Comparison of ENCODE assay signal across 24 mouse cellular contexts in genomic region chr2:128438161-128438822, GRCm38 (mm10).
A peak's percentile ranks its signal among the peaks of the same experiment; 100 is the strongest.
DNase-seq lines count a peak whose midpoint lies in the region; ATAC-seq and TF ChIP-seq lines count a peak whose summit lies in the region.
"Had no signal": no experiment of that assay in that cellular context is flagged by ENCODE, and none has a peak within 500 bp of the region (broad histone marks: within the 10 kb centered on the region; RNA-seq: fewer than 3 reads in every experiment).

No protein-coding gene starts in this region.

- no peak overlapping the region for H3K9ac ChIP-seq in hindbrain, embryonic 13.5 days
- no peak overlapping the region for H3K9ac ChIP-seq in hindbrain, embryonic 12.5 days
- no peak overlapping the region for H3K9ac ChIP-seq in lung, embryonic 14.5 days
- H3K9ac ChIP-seq in hindbrain, embryonic 16.5 days (ENCODE audit: low read depth, low read length) = no peak overlapping the region
- H3K9ac ChIP-seq: embryonic facial prominence, embryonic 12.5 days; forebrain, embryonic 13.5 days; kidney, embryonic 15.5 days; neural tube, embryonic 13.5 days had no signal

- H3K4me1 ChIP-seq in hindbrain, embryonic 13.5 days (replicated peaks) = peaks cover 6% of the 10 kb centered on the region
- peaks cover 9% of the 10 kb centered on the region for H3K4me1 ChIP-seq in hindbrain, embryonic 12.5 days
- peaks cover 8% of the 10 kb centered on the region; the same call in 1 of the 2 replicates for H3K4me1 ChIP-seq in lung, embryonic 14.5 days (ENCODE audit: insufficient read depth)
- no peaks in the 10 kb centered on the region for H3K4me1 ChIP-seq in hindbrain, embryonic 16.5 days (ENCODE audit: control insufficient read depth, insufficient read depth, low read depth, low read length)

- H3K4me3 ChIP-seq in hindbrain, embryonic 13.5 days = no peak overlapping the region
- H3K4me3 ChIP-seq in hindbrain, embryonic 12.5 days = no peak overlapping the region
- no peak overlapping the region for H3K4me3 ChIP-seq in lung, embryonic 14.5 days (ENCODE audit: low read depth, low read length)
- no peak overlapping the region for H3K4me3 ChIP-seq in hindbrain, embryonic 16.5 days (ENCODE audit: low read length)
- H3K4me3 ChIP-seq: embryonic facial prominence, embryonic 12.5 days; forebrain, embryonic 13.5 days; kidney, embryonic 15.5 days; limb, embryonic 10.5 days; myocyte; neural tube, embryonic 13.5 days had no signal

- no peak for TF ChIP-seq CTCF in lung, embryonic 14.5 days (IDR thresholded peaks at IDR 0.05; ENCODE audit: low read depth)

- no peaks in the 10 kb centered on the region for H3K36me3 ChIP-seq in hindbrain, embryonic 13.5 days
- H3K36me3 ChIP-seq in hindbrain, embryonic 12.5 days = no peaks in the 10 kb centered on the region
- H3K36me3 ChIP-seq in lung, embryonic 14.5 days (ENCODE audit: insufficient read depth) = no peaks in the 10 kb centered on the region
- H3K36me3 ChIP-seq in hindbrain, embryonic 16.5 days (ENCODE audit: control insufficient read depth, insufficient read depth, low read length) = no peaks in the 10 kb centered on the region
- H3K36me3 ChIP-seq: embryonic facial prominence, embryonic 12.5 days; kidney, embryonic 15.5 days; limb, embryonic 10.5 days; neural tube, embryonic 13.5 days had no signal

- H3K27ac ChIP-seq in hindbrain, embryonic 13.5 days = 0 out of 2 replicates have a peak overlapping the region, but pooled peaks have one; percentile 30
- H3K27ac ChIP-seq in hindbrain, embryonic 12.5 days = no peak overlapping the region
- H3K27ac ChIP-seq in lung, embryonic 14.5 days (ENCODE audit: low read depth) = peak overlapping the region; percentile 76
- H3K27ac ChIP-seq in hindbrain, embryonic 16.5 days (ENCODE audit: low read depth, low read length) = no peak overlapping the region
- H3K27ac ChIP-seq: embryonic facial prominence, embryonic 12.5 days; forebrain, embryonic 13.5 days; kidney, embryonic 15.5 days; limb, embryonic 10.5 days; neural tube, embryonic 13.5 days had no signal

- ATAC-seq in hindbrain, embryonic 13.5 days (ENCODE audit: low FRiP score) = no peak
- no peak; the same call in 1 of the 2 replicates for ATAC-seq in hindbrain, embryonic 12.5 days (ENCODE audit: low FRiP score)
- ATAC-seq in lung, embryonic 14.5 days (ENCODE audit: insufficient read depth) = peak; percentile 80
- peak; percentile 45 for ATAC-seq in hindbrain, embryonic 16.5 days
- ATAC-seq in erythroid progenitor cell, adult 5-6 weeks (replicated peaks; ENCODE audit: low FRiP score, poor library complexity, severe bottlenecking) = no peak
- ATAC-seq: forebrain, embryonic 13.5 days; intestine, embryonic 16.5 days; midbrain, embryonic 16.5 days had no signal

- no peaks in the 10 kb centered on the region for H3K9me3 ChIP-seq in hindbrain, embryonic 13.5 days
- H3K9me3 ChIP-seq in hindbrain, embryonic 12.5 days (replicated peaks) = no peaks in the 10 kb centered on the region; the same call in 1 of the 2 replicates
- no peaks in the 10 kb centered on the region for H3K9me3 ChIP-seq in lung, embryonic 14.5 days (ENCODE audit: low read depth, low read length)
- no peaks in the 10 kb centered on the region for H3K9me3 ChIP-seq in hindbrain, embryonic 16.5 days (ENCODE audit: control insufficient read depth, low read length)
- H3K9me3 ChIP-seq: embryonic facial prominence, embryonic 12.5 days; forebrain, embryonic 13.5 days; kidney, embryonic 15.5 days; limb, embryonic 10.5 days; neural tube, embryonic 13.5 days had no signal

- H3K4me2 ChIP-seq in hindbrain, embryonic 13.5 days = no peak overlapping the region
- no peak overlapping the region for H3K4me2 ChIP-seq in hindbrain, embryonic 12.5 days (replicated peaks)
- H3K4me2 ChIP-seq in lung, embryonic 14.5 days = no peak overlapping the region
- no peak overlapping the region for H3K4me2 ChIP-seq in hindbrain, embryonic 16.5 days (ENCODE audit: low read length)
- H3K4me2 ChIP-seq: embryonic facial prominence, embryonic 12.5 days; forebrain, embryonic 13.5 days; heart, embryonic 11.5 days; kidney, embryonic 15.5 days; neural tube, embryonic 13.5 days had no signal

- no peaks in the 10 kb centered on the region for H3K27me3 ChIP-seq in hindbrain, embryonic 13.5 days
- H3K27me3 ChIP-seq in hindbrain, embryonic 12.5 days = no peaks in the 10 kb centered on the region
- no peaks in the 10 kb centered on the region for H3K27me3 ChIP-seq in lung, embryonic 14.5 days (ENCODE audit: insufficient read depth, low read length)
- H3K27me3 ChIP-seq in hindbrain, embryonic 16.5 days (replicated peaks; ENCODE audit: control insufficient read depth, insufficient read depth, low read length) = no peaks in the 10 kb centered on the region
- H3K27me3 ChIP-seq: embryonic facial prominence, embryonic 12.5 days; forebrain, embryonic 13.5 days; kidney, embryonic 15.5 days; neural tube, embryonic 13.5 days had no signal

- DNase-seq in lung, embryonic 14.5 days = peak; percentile 86
- DNase-seq in lung, postnatal 36 days = no peak
- DNase-seq in ZHBTc4 (ENCODE audit: low read depth, low spot score) = peak; percentile 12
- DNase-seq: adrenal gland, adult 2 months; cerebellum, adult 18-20 months; cerebellum, postnatal 14 days; liver; retina, postnatal 1 day; right cerebral cortex, postnatal 25 days; spleen, adult 18-20 months; thymus, postnatal 25 days had no signal

- 52% methylated on average over 12 of the region's 12 CpGs for WGBS in hindbrain, embryonic 13.5 days
- 66% methylated on average over 12 of the region's 12 CpGs for WGBS in hindbrain, embryonic 12.5 days
- WGBS in lung, embryonic 14.5 days = 19% methylated on average over 12 of the region's 12 CpGs
- WGBS in hindbrain, embryonic 16.5 days = 57% methylated on average over 12 of the region's 12 CpGs

Comparison
In these comparisons a context has a peak if more than half of its experiments do, and no peak if none do; other contexts are left out.
1. ATAC-seq: peak in lung, embryonic 14.5 days (single experiment) and hindbrain, embryonic 16.5 days (single experiment); none in hindbrain, embryonic 13.5 days (single experiment), hindbrain, embryonic 12.5 days (single experiment) and erythroid progenitor cell, adult 5-6 weeks (single experiment).
2. H3K27ac ChIP-seq: peak in hindbrain, embryonic 13.5 days (single experiment) and lung, embryonic 14.5 days (single experiment); none in hindbrain, embryonic 12.5 days (single experiment) and hindbrain, embryonic 16.5 days (single experiment).